Mouse (Mus musculus) hindbrain, embryonic 12.5 days (tissue): Measurements from ENCODE around the gene Trmo. TPM values are rescaled to one million over a fixed set of nuclear protein-coding genes. Genes with fewer than 3 reads are reported as not detected.
A peak's percentile ranks its signal among the peaks of the same experiment; 100 is the strongest.

Experiments
- ATAC-seq: fragments of 200-750 bp; cut with Nextera tagmentation; 2 replicates; pipeline ENCODE4 v1.8.0; 2017; ENCODE audit warnings: moderate TSS enrichment; ENCODE audit not compliant: low FRiP score
- H3K27ac ChIP-seq: fragments of 300-500 bp; sonication (generic); 2 replicates; pipeline ENCODE4 v1.5.1; 2016; ENCODE audit warnings: mild to moderate bottlenecking
- H3K27me3 ChIP-seq: fragments of 300-500 bp; sonication (generic); 2 replicates; pipeline ENCODE4 v1.6.1; 2016; ENCODE audit warnings: mild to moderate bottlenecking
- H3K36me3 ChIP-seq: fragments of 300-500 bp; sonication (generic); 2 replicates; pipeline ENCODE4 v1.6.1; 2016; ENCODE audit warnings: mild to moderate bottlenecking
- H3K4me1 ChIP-seq: fragments of 300-500 bp; sonication (generic); 2 replicates; pipeline ENCODE4 v1.6.1; 2016
- H3K4me2 ChIP-seq: fragments of 300-500 bp; sonication (generic); replicated peaks from 2 replicates; pipeline ENCODE4 v1.6.1; 2016; ENCODE audit warnings: mild to moderate bottlenecking
- H3K4me3 ChIP-seq: fragments of 300-500 bp; sonication (generic); 2 replicates; pipeline ENCODE4 v1.5.1; 2016; ENCODE audit warnings: mild to moderate bottlenecking
- H3K9ac ChIP-seq: fragments of 300-500 bp; sonication (generic); 2 replicates; pipeline ENCODE4 v1.6.1; 2016; ENCODE audit warnings: mild to moderate bottlenecking, moderate library complexity
- H3K9me3 ChIP-seq: fragments of 300-500 bp; sonication (generic); replicated peaks from 2 replicates; pipeline ENCODE4 v1.6.1; 2016; ENCODE audit warnings: mild to moderate bottlenecking
- WGBS: fragments of 180-500 bp; shearing (Covaris S2); methylation state at CpG from one replicate; pipeline ENCODE4 v1.1.7; 2016; 5-methylcytosine and 5-hydroxymethylcytosine counted together
- polyA plus RNA-seq: library from polyadenylated mRNA; unstranded; fragments of >200 nt; fragmentation: Nextera tagmentation; extraction: Ambion mirVana; gene quantifications from 2 replicates; pipeline ENCODE4 v1.2.1, GENCODE M21; 2016

The Trmo gene
- polyA plus RNA-seq, 1 experiment from 2014 or later = 8.1 TPM

DNA sequence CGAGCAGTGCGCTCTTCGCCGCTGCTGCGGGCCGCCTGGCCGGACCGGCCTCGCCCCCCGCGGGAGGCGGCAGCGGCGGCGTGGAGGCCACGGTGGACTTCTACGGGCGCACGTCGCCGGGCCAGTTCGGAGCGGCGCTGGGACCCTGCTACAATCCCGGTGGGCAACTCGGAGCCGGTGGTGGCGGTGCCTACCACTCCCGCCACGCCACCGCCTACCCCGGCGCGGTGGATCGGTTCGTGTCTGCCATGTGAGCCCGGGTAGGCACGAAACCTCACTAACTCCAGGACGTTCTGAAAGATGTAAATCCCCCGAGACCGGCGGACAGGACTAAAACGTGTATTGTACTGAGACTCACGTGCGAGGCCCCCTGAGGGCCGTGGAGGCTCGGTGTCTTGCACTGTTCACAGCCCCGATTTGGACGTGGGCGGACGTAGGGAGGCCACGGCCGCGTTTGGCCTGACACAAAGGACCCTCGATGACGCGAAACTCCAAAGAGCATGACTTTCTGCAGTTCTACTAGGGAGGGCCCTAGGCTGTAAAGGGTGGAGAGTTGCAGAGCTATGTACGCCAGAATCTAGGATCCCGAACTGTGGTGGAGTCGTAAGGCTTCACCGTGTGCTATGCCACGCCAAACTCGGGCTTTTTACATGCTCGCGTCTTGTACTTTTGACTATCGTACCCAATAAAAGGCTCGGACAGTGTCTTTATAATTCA is 44.0 kb downstream of the Trmo start:
- ATAC-seq = no peak
- Histone ChIP-seq H3K4me1 (peaks cover 12% of the 10 kb centered on the region), H3K4me3 (peak overlapping the region; percentile 38), H3K36me3 (no peaks in the 10 kb centered on the region), H3K9me3 (no peaks in the 10 kb centered on the region), H3K9ac (no peak overlapping the region), H3K4me2 (peak overlapping the region; percentile 44), H3K27me3 (peaks cover 97% of the 10 kb centered on the region), H3K27ac (no peak overlapping the region)
- 4% methylated on average over 63 of the region's 67 CpGs for WGBS

- Histone ChIP-seq H3K4me1 (peaks cover 12% of the 10 kb centered on the region), H3K27me3 (peaks cover 96% of the 10 kb centered on the region), H3K36me3 (no peaks in the 10 kb centered on the region), H3K9me3 (no peaks in the 10 kb centered on the region), H3K9ac (no peak overlapping the region; the same call in 1 of the 2 replicates), H3K4me2 (peak overlapping the region; percentile 44), H3K4me3 (peak overlapping the region; percentile 38), H3K27ac (no peak overlapping the region)
- under 1% methylated on average over 46 of the region's 51 CpGs for WGBS
- ATAC-seq = peak; percentile 48; the same call in 1 of the 2 replicates
These were observed 44.9 kb downstream of the Trmo start for GRCm38 (mm10) chr4:46344288-46344687.

GRCm38 (mm10) chr4:46343596-46344260 is 45.5 kb downstream of the Trmo start, which contains the start of gene Foxe1:
Gene Foxe1 (plus strand): TSS chr4:46343609.
- H3K4me2 ChIP-seq = peak within 1 kb of the TSS; percentile 44
- peak within 1 kb of the TSS; percentile 38 for H3K4me3 ChIP-seq
- no peaks in the 10 kb centered on the region for H3K9me3 ChIP-seq
- H3K27ac ChIP-seq = no peak within 1 kb of the TSS
- H3K9ac ChIP-seq = no peak within 1 kb of the TSS; the same call in 1 of the 2 replicates
- 1% methylated on average over 69 of the region's 70 CpGs for WGBS
- ATAC-seq = no peak
- H3K36me3 ChIP-seq = no peaks in the 10 kb centered on the region
- peaks cover 96% of the 10 kb centered on the region for H3K27me3 ChIP-seq
- peaks cover 12% of the 10 kb centered on the region for H3K4me1 ChIP-seq

DNA sequence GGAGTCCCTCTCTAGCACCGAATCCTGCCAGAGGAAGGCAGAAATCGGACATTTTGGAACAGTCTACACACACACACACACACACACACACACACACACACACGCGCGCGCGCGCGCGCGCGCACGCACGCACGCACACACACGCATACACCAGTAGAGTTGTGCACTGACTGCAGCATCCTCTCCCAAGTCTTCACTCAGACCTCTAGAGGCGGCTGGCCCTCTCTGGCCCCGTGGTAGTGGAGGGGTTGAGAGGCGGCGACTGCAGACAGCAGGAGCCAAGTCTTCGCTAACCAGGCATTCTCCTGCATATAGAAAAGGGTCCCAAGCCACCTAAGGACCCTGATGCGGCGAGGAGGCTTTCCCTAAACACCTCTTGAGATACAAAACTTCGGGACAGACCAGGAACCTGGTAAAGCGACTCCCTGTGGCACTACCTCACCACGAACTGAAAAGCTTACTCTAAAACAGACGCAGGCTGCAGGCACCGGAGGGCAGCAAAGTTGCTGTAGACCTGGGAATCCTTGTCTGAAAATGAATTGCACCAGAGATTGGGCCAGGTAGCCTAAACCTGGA is 46.4 kb downstream of the Trmo start:
- H3K4me3 ChIP-seq = no peak overlapping the region
- ATAC-seq = no peak
- H3K27me3 ChIP-seq = peaks cover 97% of the 10 kb centered on the region
- H3K4me1 ChIP-seq = peaks cover 12% of the 10 kb centered on the region
- no peaks in the 10 kb centered on the region for H3K36me3 ChIP-seq
- no peak overlapping the region for H3K27ac ChIP-seq
- WGBS = 1% methylated on average over 17 of the region's 28 CpGs
- H3K9ac ChIP-seq = no peak overlapping the region
- H3K9me3 ChIP-seq = no peaks in the 10 kb centered on the region
- no peak overlapping the region; the same call in 1 of the 2 replicates for H3K4me2 ChIP-seq

DNA sequence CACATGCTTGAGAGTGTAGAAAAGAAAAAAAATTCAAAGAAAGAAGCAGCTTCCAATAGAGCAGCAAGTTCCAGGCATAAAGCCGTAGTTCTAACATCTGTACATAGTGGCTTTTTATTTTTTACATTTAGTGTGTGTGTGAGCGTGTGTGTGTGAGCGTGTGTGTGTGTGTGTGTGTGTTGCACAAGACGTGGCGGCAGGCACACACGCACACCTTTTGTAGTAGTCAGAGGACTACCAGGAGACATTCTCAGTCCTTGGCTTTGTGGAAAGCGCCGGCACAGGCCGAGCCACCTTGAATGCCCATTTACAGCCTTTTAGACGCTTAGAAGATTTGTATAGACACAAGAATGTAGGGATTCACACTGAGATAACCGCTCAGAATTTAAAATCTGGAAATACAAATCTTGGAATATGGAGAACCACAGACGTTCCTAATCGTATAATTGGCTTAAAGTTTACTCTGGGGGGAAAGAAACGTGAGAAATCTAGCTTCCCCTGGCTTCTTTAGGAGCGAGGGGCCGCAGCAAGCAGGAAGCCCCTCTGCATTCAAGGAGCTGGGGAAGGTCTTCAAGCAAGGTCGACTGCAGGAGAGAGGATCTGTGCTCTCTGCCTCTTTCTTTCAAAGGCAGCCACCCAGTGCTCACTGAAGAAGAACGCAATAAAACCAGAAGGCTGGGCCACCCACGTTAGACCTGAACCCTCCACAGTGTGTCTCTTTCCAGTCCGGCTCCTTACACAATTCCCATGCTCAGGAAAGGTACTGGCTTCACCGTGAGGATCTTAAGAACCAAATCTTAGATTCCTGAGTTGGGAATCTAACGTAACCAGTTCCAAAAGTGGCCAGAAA is 47.2 kb downstream of the Trmo start:
- ATAC-seq = no peak
- Histone ChIP-seq H3K36me3 (no peaks in the 10 kb centered on the region), H3K27me3 (peaks cover 97% of the 10 kb centered on the region), H3K27ac (no peak overlapping the region), H3K4me3 (no peak overlapping the region), H3K9ac (no peak overlapping the region), H3K9me3 (no peaks in the 10 kb centered on the region), H3K4me1 (peaks cover 12% of the 10 kb centered on the region), H3K4me2 (no peak overlapping the region)
- 9% methylated on average over 22 of the region's 22 CpGs for WGBS

DNA sequence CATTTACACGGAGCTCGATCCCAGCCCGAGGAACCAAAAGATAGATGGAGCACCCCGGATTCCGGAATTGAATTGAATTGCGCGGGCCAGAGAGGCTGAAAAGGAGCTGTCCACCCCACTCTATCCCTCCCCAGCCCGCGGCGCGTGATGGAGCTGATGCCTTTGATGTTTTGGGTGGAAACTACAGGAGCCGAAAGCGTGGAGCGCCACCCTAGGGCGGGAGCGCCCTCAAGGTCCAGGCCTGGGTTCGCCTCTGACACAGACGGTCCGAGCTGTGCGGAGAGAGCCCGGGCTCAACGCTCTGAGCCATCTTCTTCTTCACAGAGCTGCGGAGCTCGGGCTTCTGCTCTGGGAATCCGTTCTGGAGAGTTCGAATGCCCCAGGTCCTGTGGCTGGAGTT is 49.7 kb downstream of the Trmo start:
- H3K9me3 ChIP-seq = no peaks in the 10 kb centered on the region
- peaks cover 88% of the 10 kb centered on the region for H3K27me3 ChIP-seq
- no peak overlapping the region for H3K4me2 ChIP-seq
- H3K4me1 ChIP-seq = peaks cover 8% of the 10 kb centered on the region
- H3K27ac ChIP-seq = no peak overlapping the region
- no peak overlapping the region for H3K4me3 ChIP-seq
- 2% methylated on average over 26 of the region's 26 CpGs for WGBS
- H3K36me3 ChIP-seq = no peaks in the 10 kb centered on the region
- no peak for ATAC-seq
- H3K9ac ChIP-seq = no peak overlapping the region

GRCm38 (mm10) chr4:46339026-46339425 is 50.2 kb downstream of the Trmo start:
- ATAC-seq = no peak
- no peaks in the 10 kb centered on the region for H3K36me3 ChIP-seq
- no peaks in the 10 kb centered on the region for H3K9me3 ChIP-seq
- H3K4me1 ChIP-seq = peaks cover 2% of the 10 kb centered on the region; the same call in 1 of the 2 replicates
- H3K4me3 ChIP-seq = no peak overlapping the region
- peaks cover 85% of the 10 kb centered on the region for H3K27me3 ChIP-seq
- whole genome bisulfite sequencing = 14% methylated on average over 10 of the region's 10 CpGs
- no peak overlapping the region for H3K4me2 ChIP-seq
- no peak overlapping the region for H3K9ac ChIP-seq
- H3K27ac ChIP-seq = no peak overlapping the region

DNA sequence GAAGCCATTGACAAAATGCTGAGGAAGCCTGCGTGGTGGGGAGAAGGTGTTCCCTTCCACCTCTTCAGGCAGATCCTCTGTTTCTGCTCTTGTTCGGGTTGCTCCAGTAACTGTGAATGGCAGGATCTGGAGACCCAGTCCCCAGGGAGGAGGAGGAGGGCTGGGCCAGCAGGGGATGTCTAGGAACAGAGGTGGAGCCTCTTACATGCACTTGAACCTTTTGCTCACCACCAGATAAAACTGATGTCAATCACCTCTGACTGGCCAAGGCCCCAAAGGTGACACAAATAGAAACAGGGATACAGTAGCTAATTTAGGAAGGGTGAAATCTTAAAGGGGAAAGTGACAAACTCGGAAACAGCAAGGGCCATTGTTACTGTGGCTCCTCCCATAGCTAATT is 51.2 kb downstream of the Trmo start:
- no peak overlapping the region for H3K4me3 ChIP-seq
- H3K36me3 ChIP-seq = no peaks in the 10 kb centered on the region
- H3K9me3 ChIP-seq = no peaks in the 10 kb centered on the region
- WGBS = 6% methylated on average over 3 of the region's 3 CpGs
- ATAC-seq = no peak
- H3K4me1 ChIP-seq = no peaks in the 10 kb centered on the region
- H3K4me2 ChIP-seq = no peak overlapping the region
- no peak overlapping the region for H3K9ac ChIP-seq
- H3K27ac ChIP-seq = no peak overlapping the region
- H3K27me3 ChIP-seq = peaks cover 78% of the 10 kb centered on the region

GRCm38 (mm10) chr4:46335846-46336245 is 53.4 kb downstream of the Trmo start:
- H3K36me3 ChIP-seq = no peaks in the 10 kb centered on the region
- peaks cover 60% of the 10 kb centered on the region for H3K27me3 ChIP-seq
- no peak for ATAC-seq
- no peaks in the 10 kb centered on the region for H3K4me1 ChIP-seq
- no peaks in the 10 kb centered on the region for H3K9me3 ChIP-seq
- 37% methylated on average over 1 of the region's 1 CpGs for WGBS
- no peak overlapping the region for H3K27ac ChIP-seq
- H3K9ac ChIP-seq = no peak overlapping the region
- H3K4me2 ChIP-seq = no peak overlapping the region
- H3K4me3 ChIP-seq = no peak overlapping the region

- ATAC-seq = no peak
- peaks cover 20% of the 10 kb centered on the region for H3K27me3 ChIP-seq
- 34% methylated on average over 3 of the region's 3 CpGs for WGBS
These were observed 60.3 kb downstream of the Trmo start for GRCm38 (mm10) chr4:46328906-46329305.

More at GRCm38 (mm10) chr4:46328906-46329305, 60.3 kb downstream of the Trmo start:
- Histone ChIP-seq H3K9ac (no peak overlapping the region), H3K27ac (no peak overlapping the region), H3K9me3 (no peaks in the 10 kb centered on the region), H3K4me1 (no peaks in the 10 kb centered on the region), H3K4me3 (no peak overlapping the region), H3K4me2 (no peak overlapping the region), H3K36me3 (no peaks in the 10 kb centered on the region)
